Mouse (Mus musculus) pancreas, adult 10 weeks (tissue): ENCODE data around the gene Gm5797. TPM values are rescaled to one million over a fixed set of nuclear protein-coding genes. Genes with fewer than 3 reads are reported as not detected.

Experiments
- polyA plus RNA-seq: library from polyadenylated mRNA; stranded (reverse); fragments of 350-450 nt; fragmentation: Illumina TruSeq; extraction: RNeasy Lipid Tissue Mini Kit (QIAGEN cat#74804); gene quantifications from one replicate; pipeline ENCODE4 v1.2.3, GENCODE M21; 2015; ENCODE audit warnings: low read depth, low replicate concordance; ENCODE audit not compliant: insufficient read depth

Gm5797 gene
- polyA plus RNA-seq = not detected

GRCm38 (mm10) chr14:7332295-7332694, at the start of gene Gm5797:
TSS of gene Gm5797 (minus strand) at chr14:7332395.

GRCm38 (mm10) chr14:7365034-7365433, 32.8 kb upstream of the Gm5797 start, which contains the start of gene Gm8374:
TSS of gene Gm8374 (minus strand) at chr14:7365134.

DNA sequence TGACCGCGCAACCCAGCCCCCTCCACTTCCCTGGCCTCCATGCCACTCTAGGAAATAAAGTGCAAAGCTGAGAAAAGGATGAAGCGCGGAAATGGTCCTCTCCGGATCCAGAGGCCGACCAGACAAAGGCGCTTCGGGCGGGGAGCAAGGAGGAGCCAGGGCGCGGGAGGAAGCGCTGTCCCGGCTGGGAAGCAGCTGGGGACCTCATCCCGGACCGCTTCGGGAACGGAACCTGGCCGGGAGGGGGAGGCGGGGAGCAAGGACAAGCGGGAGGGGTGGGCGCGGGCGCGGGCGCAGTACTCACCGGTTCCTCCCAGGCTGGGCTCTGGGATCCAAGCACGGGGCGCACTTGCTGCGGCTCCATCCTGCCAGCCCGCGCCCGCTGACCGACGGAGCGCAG, 17.5 kb downstream of the Gm5797 start, which contains the start of gene Gm3739:
Gene Gm3739, minus strand, starts transcription at position 389 of the 400 bp plus-strand sequence.

Other genes with a start within 250 kb of the Gm5797 start
- not detected for gene Gm3696, start 231.8 kb downstream of the Gm5797 start, polyA plus RNA-seq
- not detected for gene Gm6676, start 207.0 kb downstream of the Gm5797 start, polyA plus RNA-seq
- not detected for gene Gm3512, start 157.9 kb downstream of the Gm5797 start, polyA plus RNA-seq
- gene Gm16434, start 137.9 kb downstream of the Gm5797 start, polyA plus RNA-seq = not detected
- gene Gm3727, start 67.7 kb downstream of the Gm5797 start, polyA plus RNA-seq = not detected
- gene Gm3739, start 17.3 kb downstream of the Gm5797 start, polyA plus RNA-seq = not detected
- gene Gm8374, start 32.7 kb upstream of the Gm5797 start, polyA plus RNA-seq = not detected
- gene Gm3755, start 118.5 kb upstream of the Gm5797 start, polyA plus RNA-seq = not detected
- not detected for gene Gm3752, start 151.4 kb upstream of the Gm5797 start, polyA plus RNA-seq
- gene Gm3558, start 236.2 kb upstream of the Gm5797 start, polyA plus RNA-seq = not detected